Mouse (Mus musculus) R1 (cell line): ENCODE data around the gene Rtn4.
A peak's percentile ranks its signal among the peaks of the same experiment; 100 is the strongest.
"Not testable (repeated sequence)": the region's sequence is repeated elsewhere in the genome, so short reads cannot be mapped to it uniquely, and the experiment has no call there.

Experiments used
- DNase-seq: peaks from one replicate; pipeline ENCODE4 v3.0.0-alpha.2; 2018; ENCODE audit warnings: low read depth, low spot score

The Rtn4 gene

DNA sequence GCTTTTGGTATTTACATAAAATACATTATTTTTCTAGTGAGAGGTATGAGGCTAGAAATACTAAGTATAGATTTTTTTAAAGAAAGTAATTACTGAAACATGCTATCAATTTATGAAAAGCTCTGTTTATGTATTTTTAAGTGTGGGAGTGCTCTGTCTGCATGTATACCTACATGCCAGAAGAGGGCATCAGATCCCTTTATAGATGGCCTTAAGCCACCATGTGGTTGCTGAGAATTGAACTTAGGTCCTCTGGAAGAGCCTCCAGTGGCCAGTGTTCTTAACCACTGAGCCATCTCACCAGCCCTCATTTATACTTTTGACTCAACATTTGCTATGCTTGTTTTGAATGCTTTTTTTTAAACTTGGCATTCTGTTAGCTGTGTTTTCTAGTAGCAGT, 16.8 kb downstream of the Rtn4 start:
- DNase-seq: peak; percentile 49

DNA sequence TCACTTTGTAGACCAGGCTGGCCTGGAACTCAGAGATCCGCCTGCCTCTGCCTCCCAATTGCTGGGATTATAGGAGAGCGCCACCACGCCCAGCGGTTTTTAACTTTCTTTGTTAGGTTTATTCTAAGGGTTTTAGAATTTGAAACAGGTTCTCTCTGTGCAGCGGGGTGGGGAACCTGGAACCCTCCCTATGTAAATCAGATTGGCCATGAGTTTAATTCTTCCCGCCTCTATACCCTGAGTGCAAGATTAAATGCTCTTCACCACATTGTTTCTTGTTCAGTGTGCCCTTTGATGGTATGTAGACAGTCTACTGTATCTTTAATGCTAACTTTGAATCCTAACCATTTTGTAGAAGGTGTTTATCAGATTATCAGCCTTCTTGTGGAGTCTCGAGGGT, 21.4 kb downstream of the Rtn4 start:
- DNase-seq: peak; percentile 93

DNA sequence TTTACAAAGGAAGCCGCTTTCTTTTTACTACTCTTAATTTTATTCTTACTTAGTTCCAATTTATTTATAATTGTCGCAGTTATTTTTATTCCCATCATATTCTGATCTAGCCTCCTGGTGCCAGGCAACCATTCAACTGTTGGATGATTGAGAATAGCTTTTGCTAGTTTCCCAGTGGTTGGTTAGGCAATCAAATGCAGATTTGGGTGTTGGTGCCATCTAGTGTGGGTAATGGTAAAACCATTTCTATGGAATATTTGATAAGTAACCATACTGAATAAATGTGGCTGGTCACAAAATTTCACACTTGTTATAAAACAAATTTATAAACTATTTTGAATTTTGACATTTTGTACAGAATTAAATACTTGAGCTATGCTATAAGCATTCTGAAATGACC, 22.0 kb downstream of the Rtn4 start:
- DNase-seq: peak; percentile 41

DNA sequence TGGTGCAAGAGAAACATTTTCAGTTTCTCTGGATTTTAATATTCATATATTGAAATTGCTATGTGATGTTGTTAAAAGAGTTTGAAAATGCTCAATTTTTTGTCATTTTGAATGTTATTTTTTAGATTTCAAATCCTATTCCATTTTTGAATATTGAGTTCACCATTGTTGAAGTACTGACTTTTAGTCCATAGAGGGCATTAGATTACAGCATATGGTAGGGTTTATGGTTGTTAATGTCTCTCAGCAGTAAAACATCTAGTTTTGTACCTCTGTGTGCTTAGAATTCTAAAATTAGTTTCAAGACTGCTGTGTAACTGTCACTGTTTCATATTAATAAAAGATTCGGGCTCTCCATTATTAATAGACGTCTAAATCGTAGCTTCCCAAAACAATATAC, 22.8 kb downstream of the Rtn4 start:
- DNase-seq: no peak

DNA sequence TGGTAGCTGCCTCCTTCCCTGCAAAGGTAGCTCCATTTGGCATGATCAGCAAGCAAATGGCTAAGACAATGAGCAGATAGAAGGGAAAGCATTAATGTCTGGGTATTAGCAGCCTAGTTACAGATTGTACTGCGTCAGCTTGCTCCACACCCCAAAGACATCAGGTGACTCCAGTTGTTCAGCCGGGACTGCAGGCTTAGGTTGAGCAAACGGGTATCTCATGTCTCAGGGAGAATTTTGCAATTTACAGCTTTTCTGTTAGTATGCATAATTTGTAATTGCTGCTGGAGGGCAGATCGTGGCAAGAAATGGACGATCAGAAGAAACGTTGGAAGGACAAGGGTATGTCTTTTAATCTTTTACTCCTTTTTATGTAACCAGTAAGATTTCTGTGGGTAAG, 25.8 kb downstream of the Rtn4 start:
- peak; percentile 36 for DNase-seq

DNA sequence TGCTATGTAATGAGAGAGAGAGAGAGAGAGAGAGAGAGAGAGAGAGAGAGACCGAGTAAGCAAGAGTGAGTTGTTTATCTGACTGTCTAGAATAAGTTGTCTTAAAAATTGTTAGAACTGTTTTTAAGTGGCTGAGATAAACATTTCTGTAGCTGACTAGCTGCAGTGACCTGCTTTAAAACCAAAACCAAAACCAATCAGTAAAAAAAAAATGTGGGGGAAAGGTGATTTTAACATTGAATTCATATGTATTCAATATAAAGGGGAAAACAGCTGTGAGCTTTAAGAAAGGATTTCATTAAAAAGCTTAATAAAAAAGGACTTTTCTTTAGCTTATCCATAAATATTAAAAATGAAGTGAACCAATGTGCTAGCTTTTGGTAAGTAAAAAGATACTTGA, 26.9 kb downstream of the Rtn4 start:
- no peak for DNase-seq

DNA sequence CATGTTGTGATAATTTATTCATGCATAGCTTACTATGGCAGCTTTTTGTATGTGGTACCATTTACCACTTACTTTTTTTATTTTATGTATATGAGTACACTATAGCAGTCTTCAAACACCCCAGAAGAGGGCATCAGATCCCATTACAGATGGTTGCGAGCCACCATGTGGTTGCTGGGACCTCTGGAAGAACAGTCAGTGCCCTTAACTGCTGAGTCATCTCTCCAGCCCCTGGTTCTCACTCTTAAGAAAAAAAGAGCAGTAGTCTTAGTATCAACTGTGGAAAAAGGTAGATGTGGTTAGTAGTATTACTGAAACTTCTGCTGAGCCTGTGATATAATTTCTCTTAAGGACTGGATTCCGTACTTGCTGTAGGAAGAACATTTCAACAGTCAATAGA, 31.5 kb downstream of the Rtn4 start:
- peak; percentile 69 for DNase-seq

DNA sequence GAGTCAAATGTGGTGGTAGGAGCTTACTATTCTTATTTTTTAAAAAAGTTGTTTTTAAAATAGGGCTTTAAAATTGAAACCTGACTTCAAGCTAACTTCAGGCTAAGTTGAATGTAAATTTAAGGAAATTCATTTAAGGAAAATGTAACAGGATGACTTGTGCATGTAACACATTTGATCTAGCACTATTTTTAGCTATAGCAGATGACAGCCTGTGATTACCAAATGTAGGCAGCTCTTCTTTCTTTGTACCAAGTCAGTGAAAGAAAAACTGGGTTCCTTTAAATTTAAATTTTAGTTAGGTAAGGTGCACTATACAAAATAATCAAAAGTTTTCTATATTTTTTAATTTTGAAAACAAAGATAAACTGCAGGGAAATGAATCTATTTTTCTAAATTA, 32.4 kb downstream of the Rtn4 start:
- no peak for DNase-seq

DNA sequence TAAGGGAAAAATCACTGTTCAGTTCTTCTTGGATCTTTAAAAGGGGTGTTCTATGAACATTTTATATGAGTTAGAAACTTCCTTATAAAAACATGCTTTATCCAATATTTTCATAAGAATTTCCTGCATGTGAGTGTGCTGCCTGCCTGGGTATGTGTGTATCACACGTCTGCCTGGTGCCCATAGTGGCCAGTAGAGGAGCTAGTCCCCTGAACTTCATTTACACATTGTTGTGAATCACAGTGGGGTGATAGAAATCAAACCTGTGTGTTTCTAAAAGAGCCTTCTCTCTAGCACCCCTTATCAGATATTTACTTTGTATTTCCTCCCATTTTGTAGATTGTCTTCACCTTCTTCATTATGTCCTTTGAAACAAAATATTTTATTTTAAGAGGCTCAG, 32.9 kb downstream of the Rtn4 start:
- no peak for DNase-seq

DNA sequence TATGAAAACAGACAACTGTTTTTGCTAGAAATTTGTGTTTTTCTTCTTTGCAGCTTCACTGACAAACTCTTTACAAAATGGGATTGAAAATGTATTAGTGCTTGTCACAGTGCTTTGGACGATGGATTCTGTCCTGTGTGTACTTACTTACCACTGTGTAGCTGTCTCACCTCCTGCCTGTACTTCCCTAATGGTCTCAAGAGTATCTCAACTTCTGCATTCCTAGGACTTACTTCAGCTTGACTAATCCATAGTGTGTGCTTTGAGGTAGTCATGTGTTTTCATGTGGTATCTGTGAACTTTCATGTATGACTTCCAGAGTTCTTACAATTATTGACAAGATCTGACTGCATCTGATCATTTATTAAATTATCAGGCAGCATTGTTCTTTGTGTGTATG, 35.2 kb downstream of the Rtn4 start:
- DNase-seq: no peak

DNA sequence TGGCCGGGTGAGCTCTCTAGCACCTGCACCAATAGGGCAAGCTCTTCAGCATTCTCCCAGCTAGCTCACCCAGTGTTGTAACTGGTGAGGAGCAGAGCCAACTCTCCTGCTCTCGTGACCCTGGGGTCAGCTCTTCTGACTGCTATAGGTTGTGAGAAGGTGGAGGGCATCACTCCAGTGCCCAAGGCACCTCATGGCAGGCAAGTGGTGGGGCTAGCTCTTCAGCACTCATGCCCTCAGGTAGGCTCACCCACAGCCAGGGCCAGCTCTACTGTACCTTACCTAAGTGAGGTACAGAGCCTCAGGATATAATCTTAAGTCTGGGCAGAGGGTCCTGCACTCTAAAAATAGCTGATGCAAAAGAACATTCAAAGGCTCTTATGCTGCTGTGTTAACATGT, 47.0 kb downstream of the Rtn4 start:
- no peak for DNase-seq

DNA sequence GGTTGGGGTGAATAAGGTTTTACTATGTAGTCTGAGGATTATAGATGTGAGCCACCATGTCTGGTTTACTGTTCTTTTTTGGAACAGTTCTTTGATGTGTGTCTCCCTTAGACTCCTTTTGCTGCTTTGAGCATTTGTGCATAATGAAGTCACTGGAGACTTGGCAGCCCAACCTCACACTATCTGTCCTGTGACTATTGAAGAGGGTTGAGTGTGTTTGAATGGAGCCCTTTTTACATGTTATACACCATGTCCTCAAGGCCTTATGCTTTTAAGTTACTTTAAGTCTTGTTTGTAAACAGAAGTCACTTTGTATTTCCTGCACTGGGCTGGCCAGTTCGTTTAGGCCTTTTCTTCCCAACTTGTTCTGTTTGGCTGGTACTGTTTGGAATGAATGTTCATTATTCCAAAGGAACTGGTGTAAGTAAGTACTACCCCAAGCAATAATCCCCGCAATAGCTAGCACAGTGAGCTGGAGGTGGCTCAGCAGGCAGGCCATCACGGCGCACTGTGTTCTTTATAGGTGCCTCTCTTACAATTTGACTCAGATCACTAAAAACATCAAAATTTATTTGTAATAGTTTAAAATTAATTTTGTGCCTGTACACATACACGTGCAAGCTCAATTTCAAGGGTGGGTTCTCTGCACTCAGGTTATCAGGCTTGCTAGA, 52.1 kb downstream of the Rtn4 start:
- DNase-seq: no peak

DNA sequence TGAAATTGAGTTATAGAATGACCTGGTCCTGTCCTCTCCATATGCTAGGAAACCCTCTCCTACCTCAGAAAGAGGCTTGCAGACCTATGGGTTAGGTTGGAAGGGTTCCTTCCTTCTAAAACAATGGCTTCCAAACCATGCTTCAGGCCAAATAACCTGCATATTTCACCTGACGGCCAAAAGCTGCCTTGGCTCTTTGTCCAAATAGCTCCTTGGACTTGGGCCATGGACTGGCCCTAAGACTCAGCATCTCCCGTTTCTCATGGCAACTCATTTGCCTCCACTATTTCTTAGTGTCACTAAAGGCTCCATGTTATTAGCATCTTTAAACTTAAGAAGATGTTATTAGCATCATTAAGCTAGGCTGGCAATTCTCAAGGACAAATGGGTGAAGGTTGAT, 52.8 kb downstream of the Rtn4 start:
- no peak for DNase-seq

DNA sequence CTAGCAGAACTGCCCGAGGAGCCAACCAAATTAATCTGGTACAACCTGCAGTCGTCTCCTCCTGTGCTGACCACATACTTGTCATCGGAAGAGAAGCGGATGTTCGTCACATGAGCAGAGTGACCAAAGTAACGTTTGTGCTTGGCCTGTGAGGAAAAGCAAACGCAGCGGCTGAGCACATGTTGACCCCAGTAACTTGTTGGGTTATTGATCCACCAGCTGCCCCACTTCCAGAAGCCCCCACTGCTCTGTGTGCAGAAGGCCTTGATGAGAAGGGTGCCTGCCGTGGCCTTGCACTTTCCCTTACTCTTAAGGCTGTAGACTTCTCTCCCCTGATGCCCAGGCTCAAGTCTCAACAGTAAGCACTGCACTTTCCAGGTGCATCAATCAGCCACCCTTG, 53.5 kb downstream of the Rtn4 start:
- no peak for DNase-seq

DNA sequence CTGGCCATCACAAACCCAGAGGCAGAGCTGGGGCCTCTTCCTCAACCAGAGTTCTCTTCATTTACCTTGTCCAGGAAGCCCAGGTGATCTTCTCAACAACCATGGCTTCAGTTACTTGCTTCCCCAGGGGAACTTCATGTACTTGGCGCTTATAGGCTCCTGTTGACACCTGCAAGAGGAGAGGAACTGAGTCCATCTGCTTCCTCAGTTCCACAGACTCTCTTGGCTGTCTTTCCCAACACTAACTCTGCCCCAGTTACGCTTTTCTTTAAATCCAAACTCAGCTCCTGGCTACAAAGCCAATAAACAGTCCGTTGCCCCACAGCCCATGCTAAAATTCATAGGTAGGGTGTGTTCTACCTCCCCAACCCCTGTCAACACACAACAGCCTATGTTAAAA, 54.6 kb downstream of the Rtn4 start:
- DNase-seq: no peak

DNA sequence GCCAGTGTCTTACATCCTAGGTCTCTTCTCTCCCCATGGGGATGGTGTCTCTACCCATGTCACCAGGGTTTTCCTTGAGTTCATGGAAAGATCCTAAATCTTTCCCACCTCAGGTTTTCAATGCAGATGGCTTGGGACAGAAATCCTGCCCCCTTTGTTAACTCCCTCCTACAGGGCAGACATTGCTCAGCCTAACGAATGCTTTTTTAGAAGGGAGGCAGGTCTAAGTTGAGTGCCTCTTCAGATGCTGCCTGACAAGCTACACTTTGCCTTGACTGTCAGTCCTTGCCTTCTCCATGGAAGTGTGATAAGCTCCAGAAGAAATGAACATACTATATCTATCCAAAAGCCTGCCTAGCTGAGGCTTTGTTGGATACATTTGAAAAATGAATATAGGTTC, 55.1 kb downstream of the Rtn4 start:
- DNase-seq: no peak

DNA sequence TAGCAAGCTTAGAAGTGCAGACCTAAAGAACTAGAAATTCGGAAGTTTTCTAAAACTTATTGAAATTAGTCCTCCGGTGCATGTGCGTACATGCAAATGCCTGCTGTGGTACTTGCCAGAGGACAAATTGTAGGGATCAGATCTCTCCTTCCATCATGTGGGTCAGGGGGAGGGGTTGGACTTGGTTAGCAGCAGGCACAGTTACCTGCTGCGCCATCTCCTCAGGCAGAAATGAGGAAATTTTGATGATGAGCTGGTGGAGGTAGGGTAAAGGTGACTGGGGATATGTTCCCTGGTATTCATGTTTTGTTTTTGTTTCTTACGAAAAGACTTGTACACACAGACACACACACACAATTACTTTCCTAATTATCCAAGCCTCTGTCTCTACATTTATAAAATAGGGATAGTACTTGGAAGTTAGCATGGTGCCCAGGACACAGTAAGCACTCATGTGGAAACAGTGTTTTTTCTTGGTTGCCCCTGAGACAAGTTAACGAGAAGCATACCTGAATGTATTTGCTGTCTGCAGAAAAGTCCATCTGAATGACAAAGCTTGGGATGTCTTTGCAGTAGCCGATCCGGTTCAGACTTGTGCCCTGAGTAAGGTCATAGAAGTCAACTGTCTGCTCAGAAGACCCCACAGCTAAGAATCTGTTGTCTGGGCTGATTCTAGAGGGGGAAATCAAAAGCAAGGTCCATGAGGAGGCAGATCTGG, 56.2 kb downstream of the Rtn4 start:
- DNase-seq: peak; percentile 80

DNA sequence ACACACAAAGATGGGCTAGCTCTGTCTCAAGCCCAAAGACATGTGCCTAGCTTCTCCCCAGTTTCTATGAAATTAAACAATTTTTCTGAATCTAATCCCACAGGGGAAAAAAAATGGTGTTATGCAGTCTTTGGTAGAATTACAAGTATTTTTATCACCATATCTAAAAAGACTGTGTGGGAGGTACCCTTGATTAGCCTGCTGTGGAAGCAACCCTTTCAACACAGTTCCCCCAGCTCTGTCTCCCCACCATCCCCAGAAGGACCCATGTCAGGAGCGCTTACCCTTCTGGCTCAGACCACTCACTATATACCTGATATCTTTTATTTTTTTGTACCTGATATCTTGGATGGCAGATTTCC, 56.7 kb downstream of the Rtn4 start:
- DNase-seq: no peak

DNA sequence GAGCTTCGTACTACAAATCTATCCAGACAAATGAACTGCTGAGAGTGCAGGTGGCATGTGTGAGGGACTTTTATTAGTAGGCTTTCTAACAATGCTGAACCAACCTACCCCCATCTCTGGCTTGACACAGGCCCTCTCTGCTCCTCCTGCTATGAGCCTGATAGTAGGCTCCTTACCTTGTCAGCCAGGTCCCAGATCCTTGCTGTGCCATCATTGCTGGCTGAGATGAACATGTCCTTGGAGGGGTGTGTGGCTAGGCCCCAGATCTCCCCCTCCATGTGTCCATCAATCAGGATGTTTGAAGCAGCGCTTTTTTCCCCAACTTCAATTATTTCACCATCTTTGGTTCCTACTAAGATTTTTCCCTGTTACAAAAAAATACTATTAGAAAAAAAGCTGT, 58.3 kb downstream of the Rtn4 start:
- DNase-seq: no peak

DNA sequence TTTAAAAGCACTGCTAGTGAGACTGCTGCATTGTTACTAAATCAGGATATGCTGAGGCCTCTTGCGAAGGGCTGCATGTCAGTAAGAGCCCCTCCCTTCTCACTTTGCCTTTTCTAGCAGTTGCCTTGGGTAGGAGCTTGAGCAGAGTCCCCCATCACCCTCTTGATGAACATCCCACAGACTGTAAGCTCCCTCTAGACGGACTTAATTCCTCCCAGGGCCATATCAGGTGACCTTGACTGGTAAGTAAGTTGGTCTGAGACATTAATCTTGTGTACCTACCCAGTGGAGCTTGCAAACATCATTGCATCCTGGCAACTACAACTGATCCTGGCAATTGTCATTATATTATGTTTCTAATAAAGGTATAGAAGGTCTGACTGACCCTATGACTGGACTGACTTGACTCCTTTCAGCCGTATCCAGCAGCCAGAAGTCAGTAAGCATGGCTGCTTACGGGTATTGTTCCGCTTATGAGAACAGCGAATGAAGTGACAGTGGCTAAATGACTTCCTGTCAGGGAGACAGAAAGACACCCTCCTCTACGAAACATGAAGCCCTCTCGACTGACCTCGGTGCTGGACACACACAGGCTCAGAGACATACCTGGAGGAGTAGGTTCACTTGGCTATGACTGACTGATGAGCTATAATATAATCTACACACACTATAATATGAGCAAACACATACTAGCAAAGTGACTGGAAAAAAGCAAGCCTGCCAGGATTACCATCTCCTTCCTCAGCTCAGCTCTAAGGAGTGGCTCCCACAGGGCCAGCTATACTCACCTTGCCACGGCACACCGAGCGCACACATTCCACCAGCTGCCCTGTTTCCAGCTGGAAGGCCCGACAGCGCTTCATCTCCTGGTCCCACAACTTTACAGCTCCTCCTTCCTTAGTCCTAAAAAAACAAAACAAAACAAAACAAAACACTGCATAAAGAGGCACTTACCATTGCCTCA, 59.2 kb downstream of the Rtn4 start:
- DNase-seq: no peak

DNA sequence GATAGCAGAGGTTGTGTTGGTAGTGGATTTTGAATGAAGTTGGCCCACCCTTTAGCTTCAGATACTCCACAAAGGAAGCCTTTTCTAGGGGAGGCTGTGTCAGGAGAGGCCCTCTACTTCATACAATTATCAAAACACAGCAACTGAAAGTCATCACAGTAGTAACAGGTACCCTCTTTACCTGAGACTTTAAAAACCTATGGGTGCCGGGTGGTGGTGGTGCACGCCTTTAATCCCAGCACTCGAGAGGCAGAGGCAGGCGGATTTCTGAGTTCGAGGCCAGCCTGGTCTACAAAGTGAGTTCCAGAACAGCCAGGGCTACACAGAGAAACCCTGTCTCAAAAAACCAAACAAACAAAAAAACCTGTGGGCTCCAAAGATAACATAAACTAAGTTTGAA, 63.3 kb downstream of the Rtn4 start:
- not testable (repeated sequence) for DNase-seq

DNA sequence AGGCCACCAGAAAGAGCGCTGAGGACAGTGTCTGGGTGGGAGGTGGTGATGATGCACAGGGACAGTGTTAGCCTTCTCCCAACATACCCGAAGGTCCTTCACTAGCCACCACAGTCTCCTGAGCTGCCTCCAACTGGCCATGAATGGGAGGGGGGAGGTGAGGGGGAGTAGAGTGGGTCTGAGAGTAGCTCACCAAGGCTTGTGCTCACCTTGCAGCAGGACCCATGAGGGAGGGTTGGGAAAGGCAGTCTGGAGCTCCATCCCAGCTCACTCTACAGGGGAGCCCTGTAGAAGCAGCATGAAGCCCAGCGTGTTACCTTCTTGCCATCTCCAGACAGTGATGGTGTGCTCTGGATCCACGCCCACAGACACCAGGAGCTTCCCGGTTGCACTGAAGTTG, 65.9 kb downstream of the Rtn4 start:
- DNase-seq: no peak

DNA sequence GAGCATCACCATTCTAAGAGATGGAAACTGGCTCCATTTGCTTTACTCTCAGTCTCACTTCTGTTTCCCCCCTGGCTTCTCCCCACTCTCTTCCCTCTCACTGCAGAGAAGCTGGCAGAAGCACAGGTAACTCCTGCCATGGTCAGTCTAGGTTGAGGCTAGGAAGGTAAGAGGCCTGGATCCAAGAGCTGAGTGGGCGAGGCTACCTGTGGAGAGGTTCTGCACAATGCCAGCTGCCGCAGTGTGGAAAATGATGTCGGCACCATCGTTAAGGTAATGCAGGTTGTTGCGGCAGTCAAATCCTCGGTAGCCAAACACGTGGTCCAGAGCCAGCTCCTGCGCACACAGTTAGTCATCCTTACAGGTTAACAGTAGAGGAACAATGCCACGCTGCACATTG, 68.6 kb downstream of the Rtn4 start:
- no peak for DNase-seq
